Mouse (Mus musculus): Measurements from ENCODE around the gene Hes2. TPM values are rescaled to one million over a fixed set of nuclear protein-coding genes. Genes with fewer than 3 reads are reported as not detected.
A peak's percentile ranks its signal among the peaks of the same experiment; 100 is the strongest.

Hes2 gene
- polyA plus RNA-seq, 1 experiment, result 0.39 TPM

DNA sequence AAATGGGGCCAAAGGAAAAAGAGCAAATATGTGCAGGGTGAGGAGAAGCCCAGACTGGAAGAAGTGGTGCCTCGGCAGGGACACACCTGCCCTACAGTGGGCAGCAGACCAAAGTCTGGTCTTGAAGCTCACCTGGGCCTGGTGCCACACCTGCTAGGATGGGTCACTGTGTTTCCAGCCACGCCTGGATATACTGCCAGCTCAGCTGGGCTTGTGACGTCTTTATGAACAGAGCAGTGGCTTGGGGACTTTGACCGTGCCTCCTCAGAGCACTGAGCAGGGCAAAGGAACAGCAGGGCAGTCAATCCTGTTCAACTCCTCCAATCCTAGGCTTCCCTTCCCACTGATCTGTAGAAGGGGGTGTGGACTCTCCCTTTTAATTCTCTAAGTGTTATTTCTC lies 2.1 kb downstream of the Hes2 start:
- no peak overlapping the region for H3K9ac ChIP-seq (ENCODE audit: low read depth, poor library complexity, severe bottlenecking)
- no peak overlapping the region for H3K27ac ChIP-seq (ENCODE audit: insufficient read depth, low read length)
- H3K4me3 ChIP-seq (ENCODE audit: low read depth, low read length), result no peak overlapping the region
- H3K9me3 ChIP-seq (replicated peaks; ENCODE audit: control insufficient read depth, insufficient read depth, low read length, poor library complexity, severe bottlenecking), result no peaks in the 10 kb centered on the region
- TF ChIP-seq CTCF (IDR thresholded peaks at IDR 0.05; ENCODE audit: low read depth, low read length), result no peak
- TF ChIP-seq POLR2A (IDR thresholded peaks at IDR 0.05; ENCODE audit: insufficient read depth, low read length), result no peak
- no peak for TF ChIP-seq EP300 (IDR thresholded peaks at IDR 0.05; ENCODE audit: insufficient read depth, low read depth, low read length)
- H3K27me3 ChIP-seq (ENCODE audit: control insufficient read depth, insufficient read depth, low read length, poor library complexity, severe bottlenecking), result no peaks in the 10 kb centered on the region; the same call in 1 of the 2 replicates
- no peaks in the 10 kb centered on the region for H3K36me3 ChIP-seq (ENCODE audit: control insufficient read depth, insufficient read depth, low read length, poor library complexity, severe bottlenecking)
- no peaks in the 10 kb centered on the region for H3K4me1 ChIP-seq (ENCODE audit: control insufficient read depth, insufficient read depth, low read length)

DNA sequence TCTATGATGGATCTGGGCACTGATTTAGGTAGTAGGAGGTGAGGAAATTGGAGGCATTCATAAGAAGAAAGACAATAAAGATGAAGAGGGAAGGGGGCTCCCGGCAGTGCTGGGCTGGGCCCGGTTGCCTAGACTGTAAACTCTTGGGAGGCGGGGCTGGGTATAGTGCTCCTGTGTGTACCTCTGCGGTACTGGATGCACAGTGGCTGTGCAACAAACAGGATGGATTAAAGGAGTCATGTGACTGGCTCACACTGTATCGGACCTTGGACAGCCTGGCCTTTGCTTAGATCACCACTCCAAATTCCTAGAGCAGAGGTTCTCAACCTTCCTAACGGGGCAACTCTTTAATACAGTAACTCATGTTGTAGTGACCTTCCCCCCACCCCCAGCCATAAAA lies 2.9 kb downstream of the Hes2 start:
- Histone ChIP-seq H3K27me3 (ENCODE audit: control insufficient read depth, insufficient read depth, low read length, poor library complexity, severe bottlenecking) (no peaks in the 10 kb centered on the region; the same call in 1 of the 2 replicates), H3K27ac (ENCODE audit: insufficient read depth, low read length) (no peak overlapping the region), H3K9me3 (replicated peaks; ENCODE audit: control insufficient read depth, insufficient read depth, low read length, poor library complexity, severe bottlenecking) (no peaks in the 10 kb centered on the region), H3K4me1 (ENCODE audit: control insufficient read depth, insufficient read depth, low read length) (no peaks in the 10 kb centered on the region), H3K36me3 (ENCODE audit: control insufficient read depth, insufficient read depth, low read length, poor library complexity, severe bottlenecking) (no peaks in the 10 kb centered on the region), H3K4me3 (ENCODE audit: low read depth, low read length) (no peak overlapping the region), H3K9ac (ENCODE audit: low read depth, poor library complexity, severe bottlenecking) (no peak overlapping the region)
- TF ChIP-seq EP300 (IDR thresholded peaks at IDR 0.05; ENCODE audit: insufficient read depth, low read depth, low read length), result no peak
- TF ChIP-seq CTCF (IDR thresholded peaks at IDR 0.05; ENCODE audit: low read depth, low read length), result no peak
- no peak for TF ChIP-seq POLR2A (IDR thresholded peaks at IDR 0.05; ENCODE audit: insufficient read depth, low read length)

- Histone ChIP-seq H3K27me3 (ENCODE audit: control insufficient read depth, insufficient read depth, low read length, poor library complexity, severe bottlenecking) (no peaks in the 10 kb centered on the region; the same call in 1 of the 2 replicates), H3K4me3 (ENCODE audit: low read depth, low read length) (no peak overlapping the region), H3K4me1 (ENCODE audit: control insufficient read depth, insufficient read depth, low read length) (no peaks in the 10 kb centered on the region), H3K27ac (ENCODE audit: insufficient read depth, low read length) (no peak overlapping the region), H3K9ac (ENCODE audit: low read depth, poor library complexity, severe bottlenecking) (no peak overlapping the region), H3K36me3 (ENCODE audit: control insufficient read depth, insufficient read depth, low read length, poor library complexity, severe bottlenecking) (no peaks in the 10 kb centered on the region), H3K9me3 (replicated peaks; ENCODE audit: control insufficient read depth, insufficient read depth, low read length, poor library complexity, severe bottlenecking) (no peaks in the 10 kb centered on the region)
- no peak for TF ChIP-seq CTCF (IDR thresholded peaks at IDR 0.05; ENCODE audit: low read depth, low read length)
- TF ChIP-seq EP300 (IDR thresholded peaks at IDR 0.05; ENCODE audit: insufficient read depth, low read depth, low read length), result no peak
- no peak for TF ChIP-seq POLR2A (IDR thresholded peaks at IDR 0.05; ENCODE audit: insufficient read depth, low read length)
These were observed 4.1 kb downstream of the Hes2 start for GRCm38 (mm10) chr4:152162748-152163147.

DNA sequence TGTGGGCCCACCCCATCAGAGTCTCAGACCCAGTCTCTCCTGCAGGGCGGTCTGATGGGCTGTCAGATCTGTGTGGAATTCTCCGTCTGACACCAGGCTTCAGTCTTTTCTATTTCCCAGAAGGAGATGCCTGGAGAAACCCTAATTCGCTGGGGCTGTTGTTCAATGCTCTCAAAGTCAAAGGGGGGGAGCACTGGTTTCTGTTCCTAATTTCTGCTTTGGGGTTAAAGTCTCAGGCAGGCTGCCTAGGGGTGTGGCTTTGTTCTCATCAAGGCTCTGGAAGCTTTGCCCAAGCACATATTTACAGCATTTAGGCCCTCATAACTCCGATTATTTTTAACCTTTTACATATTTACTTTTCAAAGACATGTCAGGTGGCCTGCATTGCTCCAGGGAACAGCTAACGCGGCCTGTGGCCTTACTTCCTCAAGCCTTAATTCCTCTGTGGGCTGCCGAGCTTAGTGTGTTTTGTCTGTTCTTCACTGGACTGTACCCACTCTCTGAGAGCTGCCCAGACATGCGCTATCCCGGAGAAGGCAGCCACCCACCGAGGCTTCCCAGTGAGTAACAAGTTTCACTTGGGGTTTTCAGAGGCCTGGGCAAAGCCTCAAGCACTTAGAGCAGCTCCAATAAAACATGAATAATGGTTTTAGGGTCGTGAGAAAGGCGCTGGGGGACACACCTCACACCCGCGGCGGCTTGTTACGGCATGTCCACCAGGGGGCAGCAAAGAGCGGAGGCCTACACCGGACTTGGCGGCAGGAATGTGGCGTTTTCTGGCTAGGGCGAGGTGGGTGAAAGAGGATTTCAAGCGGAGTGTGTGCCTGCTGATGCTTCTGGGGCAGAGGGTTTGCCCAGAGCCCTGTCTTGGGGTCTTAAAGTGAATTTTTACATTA lies 6.6 kb downstream of the Hes2 start:
- Histone ChIP-seq H3K36me3 (ENCODE audit: control insufficient read depth, insufficient read depth, low read length, poor library complexity, severe bottlenecking) (no peaks in the 10 kb centered on the region), H3K9me3 (replicated peaks; ENCODE audit: control insufficient read depth, insufficient read depth, low read length, poor library complexity, severe bottlenecking) (no peaks in the 10 kb centered on the region), H3K27me3 (ENCODE audit: control insufficient read depth, insufficient read depth, low read length, poor library complexity, severe bottlenecking) (no peaks in the 10 kb centered on the region), H3K4me3 (ENCODE audit: low read depth, low read length) (0 out of 2 replicates have a peak overlapping the region, but pooled peaks have one; percentile 19), H3K27ac (ENCODE audit: insufficient read depth, low read length) (no peak overlapping the region), H3K4me1 (ENCODE audit: control insufficient read depth, insufficient read depth, low read length) (no peaks in the 10 kb centered on the region), H3K9ac (ENCODE audit: low read depth, poor library complexity, severe bottlenecking) (peak overlapping the region; percentile 33)
- TF ChIP-seq POLR2A (IDR thresholded peaks at IDR 0.05; ENCODE audit: insufficient read depth, low read length) (no peak), CTCF (IDR thresholded peaks at IDR 0.05; ENCODE audit: low read depth, low read length) (peak; percentile 92)

DNA sequence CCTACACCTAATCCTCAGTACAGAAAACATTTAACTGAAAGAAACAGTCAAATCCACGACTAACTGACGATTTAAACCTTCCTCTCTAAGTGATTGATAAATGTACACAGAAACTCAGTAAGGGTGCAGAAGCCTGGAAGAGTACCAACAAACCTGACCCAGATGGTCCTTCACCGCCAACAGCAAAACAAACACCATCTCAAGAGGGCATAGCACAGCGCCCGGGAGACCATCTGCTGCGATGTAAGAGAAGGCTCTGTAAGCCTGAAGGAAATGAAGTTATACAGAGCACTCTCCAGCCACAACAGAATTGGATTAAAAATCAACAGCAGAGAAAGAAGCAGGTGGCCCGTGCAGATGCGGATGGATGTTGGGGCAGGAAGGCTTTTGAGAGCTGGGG lies 9.4 kb downstream of the Hes2 start:
- Histone ChIP-seq H3K27me3 (ENCODE audit: control insufficient read depth, insufficient read depth, low read length, poor library complexity, severe bottlenecking) (no peaks in the 10 kb centered on the region), H3K36me3 (ENCODE audit: control insufficient read depth, insufficient read depth, low read length, poor library complexity, severe bottlenecking) (no peaks in the 10 kb centered on the region), H3K9ac (ENCODE audit: low read depth, poor library complexity, severe bottlenecking) (no peak overlapping the region), H3K9me3 (replicated peaks; ENCODE audit: control insufficient read depth, insufficient read depth, low read length, poor library complexity, severe bottlenecking) (no peaks in the 10 kb centered on the region), H3K27ac (ENCODE audit: insufficient read depth, low read length) (no peak overlapping the region), H3K4me1 (ENCODE audit: control insufficient read depth, insufficient read depth, low read length) (no peaks in the 10 kb centered on the region), H3K4me3 (ENCODE audit: low read depth, low read length) (no peak overlapping the region)
- TF ChIP-seq CTCF (IDR thresholded peaks at IDR 0.05; ENCODE audit: low read depth, low read length), result no peak
- TF ChIP-seq POLR2A (IDR thresholded peaks at IDR 0.05; ENCODE audit: insufficient read depth, low read length), result no peak
- TF ChIP-seq EP300 (IDR thresholded peaks at IDR 0.05; ENCODE audit: insufficient read depth, low read depth, low read length), result no peak

GRCm38 (mm10) chr4:152169103-152169502 lies 10.4 kb downstream of the Hes2 start:
- H3K9ac ChIP-seq (ENCODE audit: low read depth, poor library complexity, severe bottlenecking), result no peak overlapping the region
- H3K4me3 ChIP-seq (ENCODE audit: low read depth, low read length), result no peak overlapping the region
- H3K27me3 ChIP-seq (ENCODE audit: control insufficient read depth, insufficient read depth, low read length, poor library complexity, severe bottlenecking), result no peaks in the 10 kb centered on the region
- no peak overlapping the region for H3K27ac ChIP-seq (ENCODE audit: insufficient read depth, low read length)
- H3K9me3 ChIP-seq (replicated peaks; ENCODE audit: control insufficient read depth, insufficient read depth, low read length, poor library complexity, severe bottlenecking), result no peaks in the 10 kb centered on the region
- no peaks in the 10 kb centered on the region for H3K4me1 ChIP-seq (ENCODE audit: control insufficient read depth, insufficient read depth, low read length)
- TF ChIP-seq CTCF (IDR thresholded peaks at IDR 0.05; ENCODE audit: low read depth, low read length) (no peak), POLR2A (IDR thresholded peaks at IDR 0.05; ENCODE audit: insufficient read depth, low read length) (no peak), EP300 (IDR thresholded peaks at IDR 0.05; ENCODE audit: insufficient read depth, low read depth, low read length) (no peak)
- H3K36me3 ChIP-seq (ENCODE audit: control insufficient read depth, insufficient read depth, low read length, poor library complexity, severe bottlenecking), result no peaks in the 10 kb centered on the region
